Mouse (Mus musculus) testis, postnatal 10 days (tissue): ENCODE results near the gene Pcnx2.

Source experiments
- DNase-seq: peaks from one replicate; pipeline ENCODE4 v3.0.0; 2021; ENCODE audit warnings: low spot score

Gene Pcnx2

GRCm38 (mm10) chr8:125897868-125898788, at the start of gene Pcnx2:
Gene Pcnx2 (minus strand): TSS chr8:125898317.
- no peak for DNase-seq

DNA sequence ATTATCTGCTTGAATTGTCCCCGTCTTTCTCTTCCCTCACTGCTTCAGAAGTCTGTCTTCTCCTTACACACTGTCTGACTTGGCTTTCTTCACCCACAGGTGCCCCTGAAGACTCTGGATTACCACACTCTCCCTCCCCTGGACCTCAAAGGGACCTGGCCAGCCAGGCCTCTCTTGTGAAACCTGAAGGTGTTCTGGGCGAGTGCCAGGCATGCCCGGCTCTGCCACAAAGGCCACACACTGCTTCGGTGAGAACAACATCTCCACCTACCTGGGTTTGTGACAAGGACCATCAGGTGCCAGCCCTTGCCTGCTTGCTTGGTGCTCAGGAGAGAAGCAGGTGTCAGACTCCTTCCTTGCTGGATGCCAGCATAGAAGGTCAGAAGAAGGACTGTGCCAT, 46.4 kb upstream of the Pcnx2 start:
- no peak for DNase-seq

GRCm38 (mm10) chr8:125935649-125936048, 37.5 kb upstream of the Pcnx2 start:
- DNase-seq, result peak; percentile 85

GRCm38 (mm10) chr8:125931822-125932221, 33.7 kb upstream of the Pcnx2 start:
- DNase-seq, result no peak

GRCm38 (mm10) chr8:125930276-125931046, 32.3 kb upstream of the Pcnx2 start:
- DNase-seq, result no peak

- DNase-seq, result no peak
Observed at GRCm38 (mm10) chr8:125926636-125927035, 28.5 kb upstream of the Pcnx2 start.

DNA sequence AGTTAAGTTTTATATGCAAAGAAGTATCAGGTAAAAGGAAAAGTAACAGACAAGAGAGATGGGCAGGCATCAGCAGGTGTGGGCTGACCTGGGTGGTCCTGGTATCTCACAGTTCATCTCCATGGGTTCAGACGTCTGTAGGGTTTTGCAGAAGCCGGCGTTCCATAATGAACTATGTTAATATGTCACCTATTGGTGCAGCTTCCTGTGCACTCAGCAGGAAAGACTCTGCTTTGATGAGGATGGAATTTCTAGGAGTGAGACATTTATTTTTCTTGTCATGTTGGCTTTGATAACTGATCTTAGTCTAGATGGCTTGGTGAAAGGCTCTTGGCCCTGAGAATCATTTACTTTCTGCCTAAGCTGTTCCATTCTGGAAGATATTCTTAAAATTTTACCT, 24.2 kb upstream of the Pcnx2 start:
- DNase-seq, result no peak

GRCm38 (mm10) chr8:125920761-125921160, 22.6 kb upstream of the Pcnx2 start:
- no peak for DNase-seq

GRCm38 (mm10) chr8:125920281-125920680, 22.2 kb upstream of the Pcnx2 start:
- DNase-seq, result no peak

- no peak for DNase-seq
Observed at GRCm38 (mm10) chr8:125919560-125919959, 21.4 kb upstream of the Pcnx2 start.

GRCm38 (mm10) chr8:125918719-125919118, 20.6 kb upstream of the Pcnx2 start:
- no peak for DNase-seq

- no peak for DNase-seq
Observed at GRCm38 (mm10) chr8:125917013-125917412, 18.9 kb upstream of the Pcnx2 start.

DNA sequence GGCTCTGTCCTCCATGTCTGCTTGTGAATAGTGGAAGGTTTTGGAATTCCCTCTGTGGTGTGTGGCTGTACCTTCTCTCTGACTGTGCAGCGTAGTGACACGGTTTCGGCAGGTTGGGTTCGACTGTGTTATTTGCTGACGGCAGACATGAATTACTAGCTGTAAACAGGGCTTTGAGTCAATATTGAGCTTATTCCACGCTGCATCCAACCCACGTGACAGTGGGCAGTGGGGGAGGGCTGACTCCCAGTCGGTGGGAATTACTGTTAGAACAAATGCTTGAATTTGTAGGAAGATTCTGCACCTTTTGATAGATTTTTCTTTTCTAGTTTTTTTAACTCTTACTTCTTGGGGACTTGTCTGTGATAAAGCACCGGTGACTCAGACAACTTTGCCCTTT, 16.3 kb upstream of the Pcnx2 start:
- DNase-seq, result no peak

DNA sequence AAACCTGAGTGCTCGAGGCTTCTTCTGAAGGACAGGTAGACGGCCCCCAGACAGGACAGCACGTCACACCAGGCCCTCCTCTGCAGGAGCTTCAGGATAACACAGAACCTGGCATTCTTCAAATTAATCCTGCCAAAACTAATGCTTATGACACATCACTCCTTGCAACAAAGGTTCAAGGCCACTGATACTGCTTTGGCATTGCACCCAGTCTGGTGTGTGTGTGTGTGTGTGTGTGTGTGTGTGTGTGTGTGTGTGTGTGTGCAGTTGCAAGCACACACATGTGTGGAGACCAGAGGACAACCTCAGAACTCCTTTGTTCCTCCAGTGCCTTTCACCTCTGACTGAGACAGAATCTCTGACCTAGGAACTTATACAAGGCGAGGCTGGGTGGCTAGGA, 15.1 kb upstream of the Pcnx2 start:
- no peak for DNase-seq

GRCm38 (mm10) chr8:125911229-125911580, 13.1 kb upstream of the Pcnx2 start:
- DNase-seq, result no peak

GRCm38 (mm10) chr8:125910365-125911228, 12.5 kb upstream of the Pcnx2 start, which contains the start of gene Map3k21:
Gene Map3k21 (plus strand): TSS chr8:125910450.
- peak; percentile 63 for DNase-seq

- peak; percentile 82 for DNase-seq
Observed at GRCm38 (mm10) chr8:125909661-125910364, 11.7 kb upstream of the Pcnx2 start.

- DNase-seq, result no peak
Observed at GRCm38 (mm10) chr8:125907311-125907710, 9.2 kb upstream of the Pcnx2 start.

DNA sequence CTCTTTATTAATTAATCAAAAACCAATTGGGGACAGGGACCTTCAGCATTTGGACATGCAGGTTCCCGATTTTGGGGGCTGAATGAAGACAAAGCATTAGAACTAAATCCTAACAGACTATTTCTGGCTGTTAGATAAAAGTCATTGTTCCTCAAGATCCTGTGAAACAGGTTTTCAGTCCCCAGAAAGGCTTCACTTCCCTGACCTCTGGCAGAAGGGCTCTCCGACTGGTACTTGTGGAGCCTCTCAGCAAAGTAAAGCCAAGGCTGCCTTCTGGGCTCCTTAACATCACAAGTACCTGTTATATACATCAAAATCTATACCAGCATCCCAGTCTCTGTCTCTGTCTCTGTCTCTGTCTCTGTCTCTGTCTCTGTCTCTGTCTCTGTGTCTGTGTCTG, 7.2 kb upstream of the Pcnx2 start:
- no peak for DNase-seq

DNA sequence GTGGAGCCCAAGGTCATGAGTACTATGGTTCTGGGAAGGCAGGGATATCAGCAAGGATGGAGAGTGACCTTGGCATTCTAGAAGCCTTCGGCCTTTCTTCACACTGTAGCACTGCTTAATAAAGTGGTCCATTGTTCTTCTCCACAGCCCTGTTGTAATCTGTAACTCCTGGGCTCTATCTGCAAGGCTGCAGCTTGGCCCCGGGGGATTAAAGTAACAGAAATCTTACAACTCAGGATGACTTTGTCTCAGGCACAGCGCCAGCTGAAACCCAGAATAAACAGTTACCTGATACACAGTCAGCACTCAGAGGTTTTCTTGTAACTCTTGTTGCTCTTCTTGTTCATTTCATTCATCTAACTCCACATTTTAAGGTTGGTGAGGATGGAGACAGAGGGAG, 4.4 kb upstream of the Pcnx2 start:
- peak; percentile 82 for DNase-seq

- DNase-seq, result no peak
Observed at GRCm38 (mm10) chr8:125901167-125901566, 3.0 kb upstream of the Pcnx2 start.
